Mouse (Mus musculus) small intestine, adult 2 months (tissue): Measurements from ENCODE around the gene Musk.

Experiments
- CTCF ChIP-seq: fragments of 200-500 bp; IDR thresholded peaks from 2 replicates; pipeline ENCODE4 v1.5.1; 2012; ENCODE audit warnings: low read depth, mild to moderate bottlenecking, control low read depth, inconsistent platforms, low read length, moderate library complexity, mixed read lengths; ENCODE audit not compliant: insufficient replicate concordance, insufficient read length; ENCODE audit errors: extremely low read depth
- POLR2A ChIP-seq: fragments of 200-500 bp; IDR thresholded peaks from 2 replicates; pipeline ENCODE4 v1.6.1; 2012; ENCODE audit warnings: low read depth, mild to moderate bottlenecking, control low read depth, inconsistent platforms, low read length, moderate library complexity

- no peak for TF ChIP-seq POLR2A
- no peak for TF ChIP-seq CTCF
Observed at GRCm38 (mm10) chr4:58253410-58253809, 32.4 kb upstream of the Musk start.
